Mouse (Mus musculus) G1E (cell line): ENCODE results near the gene Men1.

Experiments used
- CTCF ChIP-seq: IDR thresholded peaks from 2 replicates; pipeline ENCODE4 v1.5.1; 2012; ENCODE audit warnings: low read depth, low read length, inconsistent platforms, mixed read lengths
- GATA1 ChIP-seq: IDR thresholded peaks from 2 replicates; pipeline ENCODE4 v1.6.1; 2012; ENCODE audit warnings: borderline replicate concordance, low read length, inconsistent platforms, mixed read lengths
- GATA2 ChIP-seq: IDR thresholded peaks from 2 replicates; pipeline ENCODE4 v1.6.1; 2012; ENCODE audit warnings: low read depth, low read length, inconsistent platforms, borderline replicate concordance
- POLR2AphosphoS5 ChIP-seq: IDR thresholded peaks from 2 replicates; pipeline ENCODE4 v1.6.1; 2012; ENCODE audit warnings: low read depth, low read length, inconsistent platforms; ENCODE audit not compliant: insufficient replicate concordance
- TAL1 ChIP-seq: conservative IDR thresholded peaks from 2 replicates; pipeline ENCODE4 v1.6.1; 2012; ENCODE audit warnings: low read depth, low read length, inconsistent platforms, mixed read lengths

DNA sequence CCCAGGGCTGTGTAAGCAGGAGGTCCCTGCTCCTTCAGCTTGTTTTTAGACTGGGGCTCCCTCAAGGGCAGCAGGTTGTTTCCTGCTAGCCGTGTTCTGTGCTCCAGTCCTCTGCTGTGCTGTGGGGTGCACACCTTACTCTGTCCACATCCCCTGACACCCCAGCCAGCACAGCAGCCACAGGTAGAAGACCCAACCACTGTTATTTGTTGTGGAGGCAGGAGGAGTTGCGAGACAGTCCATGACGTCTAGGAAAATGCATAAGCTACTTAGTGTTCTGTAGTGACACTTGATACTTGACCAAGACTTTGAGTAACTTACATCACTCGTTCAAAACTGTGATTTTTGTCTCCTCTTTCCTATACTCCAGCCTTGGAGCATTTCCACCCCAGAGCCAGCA, 35.8 kb upstream of the Men1 start:
- no peak for TF ChIP-seq CTCF
- TF ChIP-seq POLR2AphosphoS5, result no peak
- no peak for TF ChIP-seq GATA1
- TF ChIP-seq GATA2, result no peak
- no peak for TF ChIP-seq TAL1
